Mouse (Mus musculus): ENCODE measurements around the gene 4930595D18Rik. TPM values are rescaled to one million over a fixed set of nuclear protein-coding genes. Genes with fewer than 3 reads are reported as not detected.

4930595D18Rik gene
- polyA plus RNA-seq, 1 experiment = not detected

- no peak overlapping the region for H3K4me3 ChIP-seq (ENCODE audit: insufficient read depth, low read length)
- TF ChIP-seq CTCF (IDR thresholded peaks at IDR 0.05; ENCODE audit: extremely low read depth, insufficient read depth, low read length) (no peak), POLR2A (IDR thresholded peaks at IDR 0.05; ENCODE audit: extremely low read depth, insufficient read depth, low read length) (no peak)
- H3K27ac ChIP-seq (ENCODE audit: insufficient read depth, low read length) = no peak overlapping the region
- no peaks in the 10 kb centered on the region for H3K4me1 ChIP-seq (ENCODE audit: control insufficient read depth, insufficient read depth, low read length)
Observed at GRCm38 (mm10) chr12:111145269-111145668, 39.0 kb downstream of the 4930595D18Rik start.

DNA sequence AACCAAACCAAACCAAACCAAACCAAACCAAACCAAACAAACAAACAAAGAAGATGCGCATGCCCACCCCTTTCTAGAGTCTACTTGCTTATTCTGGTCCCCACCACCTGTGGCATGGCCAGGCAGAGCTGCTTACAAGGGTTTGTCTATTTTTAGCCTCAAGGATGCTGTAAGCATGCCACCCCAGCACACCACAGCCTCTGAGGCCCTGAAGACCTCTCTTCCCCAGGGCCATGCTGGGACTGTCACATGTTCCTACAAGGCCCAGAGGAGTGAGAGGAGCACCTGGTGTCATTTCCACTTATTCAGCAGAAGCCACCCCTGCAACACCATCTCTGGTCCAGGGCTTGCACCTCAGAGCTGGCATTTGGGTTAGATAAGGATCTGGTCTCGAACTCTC, 39.7 kb downstream of the 4930595D18Rik start:
- H3K4me3 ChIP-seq (ENCODE audit: insufficient read depth, low read length) = no peak overlapping the region
- H3K4me1 ChIP-seq (ENCODE audit: control insufficient read depth, insufficient read depth, low read length) = no peaks in the 10 kb centered on the region
- no peak for TF ChIP-seq POLR2A (IDR thresholded peaks at IDR 0.05; ENCODE audit: extremely low read depth, insufficient read depth, low read length)
- no peak for TF ChIP-seq CTCF (IDR thresholded peaks at IDR 0.05; ENCODE audit: extremely low read depth, insufficient read depth, low read length)
- no peak overlapping the region for H3K27ac ChIP-seq (ENCODE audit: insufficient read depth, low read length)

- Histone ChIP-seq H3K4me3 (ENCODE audit: insufficient read depth, low read length) (no peak overlapping the region), H3K27ac (ENCODE audit: insufficient read depth, low read length) (no peak overlapping the region)
- TF ChIP-seq CTCF (IDR thresholded peaks at IDR 0.05; ENCODE audit: extremely low read depth, insufficient read depth, low read length) (no peak), POLR2A (IDR thresholded peaks at IDR 0.05; ENCODE audit: extremely low read depth, insufficient read depth, low read length) (no peak)
Observed at GRCm38 (mm10) chr12:111143509-111144063, 40.7 kb downstream of the 4930595D18Rik start.

DNA sequence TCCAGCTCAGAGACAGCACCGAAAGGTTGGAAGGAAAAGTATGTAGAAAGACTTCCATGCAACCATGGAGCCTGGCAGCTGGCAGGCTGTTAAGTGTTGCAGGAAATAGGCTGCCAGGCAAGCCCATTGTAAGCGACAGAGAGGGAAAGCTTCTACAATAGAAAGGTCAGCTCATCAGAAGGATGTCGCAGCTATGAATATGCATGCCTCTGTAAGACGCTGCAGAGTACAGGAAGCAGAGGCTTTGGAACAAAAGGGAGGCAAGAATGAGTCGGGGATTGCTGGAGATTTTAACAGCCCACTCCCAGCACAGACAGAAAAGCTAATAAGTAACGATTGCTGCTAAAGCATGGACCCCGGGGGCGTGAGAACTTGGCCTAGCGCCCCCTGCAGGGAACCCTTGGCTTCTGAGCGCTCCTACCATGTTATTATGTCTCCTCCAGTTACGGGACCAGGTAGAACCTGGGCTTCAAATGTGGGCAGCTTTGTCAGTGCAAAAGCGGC, 41.2 kb downstream of the 4930595D18Rik start:
- H3K4me1 ChIP-seq (ENCODE audit: control insufficient read depth, insufficient read depth, low read length) = no peaks in the 10 kb centered on the region
- TF ChIP-seq CTCF (IDR thresholded peaks at IDR 0.05; ENCODE audit: extremely low read depth, insufficient read depth, low read length) (peak; percentile 11; the same call in 1 of the 2 replicates), POLR2A (IDR thresholded peaks at IDR 0.05; ENCODE audit: extremely low read depth, insufficient read depth, low read length) (no peak)
- no peak overlapping the region for H3K27ac ChIP-seq (ENCODE audit: insufficient read depth, low read length)
- H3K4me3 ChIP-seq (ENCODE audit: insufficient read depth, low read length) = no peak overlapping the region

More at GRCm38 (mm10) chr12:111143509-111144063, 40.7 kb downstream of the 4930595D18Rik start:
- no peaks in the 10 kb centered on the region for H3K4me1 ChIP-seq (ENCODE audit: control insufficient read depth, insufficient read depth, low read length)

- TF ChIP-seq POLR2A (IDR thresholded peaks at IDR 0.05; ENCODE audit: extremely low read depth, insufficient read depth, low read length) (no peak), CTCF (IDR thresholded peaks at IDR 0.05; ENCODE audit: extremely low read depth, insufficient read depth, low read length) (0 out of 2 replicates have a peak, but pooled peaks have one; percentile 13)
- no peak overlapping the region for H3K4me3 ChIP-seq (ENCODE audit: insufficient read depth, low read length)
- H3K4me1 ChIP-seq (ENCODE audit: control insufficient read depth, insufficient read depth, low read length) = no peaks in the 10 kb centered on the region
- H3K27ac ChIP-seq (ENCODE audit: insufficient read depth, low read length) = no peak overlapping the region
Observed at GRCm38 (mm10) chr12:111137079-111137478, 47.2 kb downstream of the 4930595D18Rik start.

DNA sequence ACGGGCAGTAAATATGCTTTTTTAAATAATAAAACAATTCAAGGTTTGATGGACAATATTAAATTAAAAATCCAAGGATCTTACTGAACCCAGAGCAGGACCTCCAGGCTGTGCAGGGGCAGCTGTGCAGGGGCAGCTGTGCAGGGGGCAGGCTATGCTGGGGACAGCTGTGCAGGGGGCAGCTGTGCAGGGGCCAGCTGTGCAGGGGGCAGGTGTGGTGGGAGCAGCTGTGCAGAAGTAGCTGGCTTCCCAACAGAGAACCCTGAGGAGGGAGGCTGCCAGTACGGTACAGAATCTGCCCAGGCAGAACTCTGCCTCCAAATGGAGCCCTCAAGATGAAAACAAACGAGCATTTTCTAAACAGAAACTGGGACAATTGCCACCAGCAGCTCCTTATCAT, 48.3 kb downstream of the 4930595D18Rik start:
- Histone ChIP-seq H3K4me1 (ENCODE audit: control insufficient read depth, insufficient read depth, low read length) (no peaks in the 10 kb centered on the region), H3K27ac (ENCODE audit: insufficient read depth, low read length) (no peak overlapping the region), H3K4me3 (ENCODE audit: insufficient read depth, low read length) (no peak overlapping the region)
- no peak for TF ChIP-seq POLR2A (IDR thresholded peaks at IDR 0.05; ENCODE audit: extremely low read depth, insufficient read depth, low read length)
- no peak for TF ChIP-seq CTCF (IDR thresholded peaks at IDR 0.05; ENCODE audit: extremely low read depth, insufficient read depth, low read length)

- no peak overlapping the region for H3K4me3 ChIP-seq (ENCODE audit: insufficient read depth, low read length)
- no peaks in the 10 kb centered on the region for H3K4me1 ChIP-seq (ENCODE audit: control insufficient read depth, insufficient read depth, low read length)
- no peak for TF ChIP-seq CTCF (IDR thresholded peaks at IDR 0.05; ENCODE audit: extremely low read depth, insufficient read depth, low read length)
- TF ChIP-seq POLR2A (IDR thresholded peaks at IDR 0.05; ENCODE audit: extremely low read depth, insufficient read depth, low read length) = no peak
- no peak overlapping the region for H3K27ac ChIP-seq (ENCODE audit: insufficient read depth, low read length)
Observed at GRCm38 (mm10) chr12:111134791-111135733, 49.2 kb downstream of the 4930595D18Rik start.

DNA sequence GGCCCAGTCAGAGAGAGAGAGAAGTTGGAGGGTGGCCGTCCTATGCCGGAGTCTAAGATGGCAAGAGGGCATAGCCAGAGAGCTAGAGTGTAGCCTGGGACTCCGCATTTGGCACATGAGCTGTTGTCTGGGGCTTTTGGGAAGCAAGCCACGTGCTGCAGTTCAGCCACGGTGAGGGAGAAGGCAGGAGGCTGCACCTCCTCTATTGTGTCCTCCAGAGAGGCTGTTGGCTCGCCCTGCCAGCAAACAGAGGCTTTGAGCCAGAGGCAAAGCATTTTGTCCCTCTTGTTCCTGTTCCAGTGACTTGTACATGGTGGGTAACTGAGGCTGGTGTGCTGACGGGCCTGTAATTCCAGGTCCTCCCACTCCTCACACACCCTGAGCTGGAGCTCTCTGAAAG, 50.1 kb downstream of the 4930595D18Rik start:
- Histone ChIP-seq H3K27ac (ENCODE audit: insufficient read depth, low read length) (no peak overlapping the region), H3K4me3 (ENCODE audit: insufficient read depth, low read length) (no peak overlapping the region), H3K4me1 (ENCODE audit: control insufficient read depth, insufficient read depth, low read length) (no peaks in the 10 kb centered on the region)
- no peak for TF ChIP-seq POLR2A (IDR thresholded peaks at IDR 0.05; ENCODE audit: extremely low read depth, insufficient read depth, low read length)
- TF ChIP-seq CTCF (IDR thresholded peaks at IDR 0.05; ENCODE audit: extremely low read depth, insufficient read depth, low read length) = no peak

GRCm38 (mm10) chr12:111125666-111126065, 58.6 kb downstream of the 4930595D18Rik start:
- TF ChIP-seq CTCF (IDR thresholded peaks at IDR 0.05; ENCODE audit: extremely low read depth, insufficient read depth, low read length) = no peak
- TF ChIP-seq POLR2A (IDR thresholded peaks at IDR 0.05; ENCODE audit: extremely low read depth, insufficient read depth, low read length) = no peak
- Histone ChIP-seq H3K4me1 (ENCODE audit: control insufficient read depth, insufficient read depth, low read length) (no peaks in the 10 kb centered on the region), H3K4me3 (ENCODE audit: insufficient read depth, low read length) (no peak overlapping the region), H3K27ac (ENCODE audit: insufficient read depth, low read length) (no peak overlapping the region)

Measured in cortical plate, adult 2 months (tissue).